Mouse (Mus musculus) splenic B cell, adult 2 months (primary cell): Measurements from ENCODE around the gene Eng.

Experiments
- DNase-seq: peaks from one replicate; pipeline ENCODE4 v3.0.0-alpha.2; 2011; ENCODE audit warnings: low read depth, low spot score
- H3K27me3 ChIP-seq: 2 replicates; pipeline ENCODE4 v1.6.1; 2012; ENCODE audit warnings: mild to moderate bottlenecking, low read length, moderate library complexity, mixed read lengths; ENCODE audit not compliant: control insufficient read depth, poor library complexity, insufficient read depth, severe bottlenecking
- H3K36me3 ChIP-seq: 2 replicates; pipeline ENCODE4 v1.6.1; 2012; ENCODE audit warnings: mild to moderate bottlenecking, low read length, moderate library complexity, mixed read lengths; ENCODE audit not compliant: control insufficient read depth, poor library complexity, insufficient read depth, severe bottlenecking

The Eng gene

DNA sequence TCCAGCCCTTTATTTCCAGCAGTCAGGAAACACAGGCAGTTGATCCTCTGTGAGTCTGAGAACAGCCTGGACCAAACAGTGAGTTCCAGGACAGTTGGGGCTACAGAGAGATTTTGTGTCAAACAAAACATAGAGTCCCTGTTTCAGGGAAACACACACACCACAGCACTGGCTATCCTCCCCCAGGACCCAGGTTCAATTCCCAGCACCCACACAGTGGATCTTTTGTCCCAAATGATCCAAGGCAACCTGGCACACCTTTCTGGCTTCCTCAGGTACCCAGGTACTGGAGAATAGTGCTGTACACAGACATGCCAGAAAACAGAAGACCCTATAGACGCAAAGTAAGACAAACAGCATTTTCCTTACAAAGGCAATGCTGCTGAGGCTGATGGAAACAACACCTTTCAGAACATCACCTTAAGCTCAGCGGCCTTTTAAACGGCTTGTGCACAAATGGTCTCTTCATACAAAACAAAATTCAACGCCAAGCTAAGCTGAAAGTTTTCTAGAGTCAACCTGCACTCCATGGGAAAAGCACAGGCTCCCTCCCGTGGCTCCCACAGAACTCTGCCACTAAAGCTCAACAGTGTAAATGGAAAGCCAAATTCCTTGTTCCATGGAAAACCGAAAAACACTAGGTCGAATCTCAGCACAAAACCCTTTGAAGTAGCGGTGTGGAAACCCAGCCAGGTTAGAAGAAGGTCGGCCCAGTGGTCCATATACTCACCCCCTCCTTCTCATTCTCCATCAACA is 65.1 kb downstream of the Eng start:
- Histone ChIP-seq H3K27me3 (no peaks in the 10 kb centered on the region), H3K36me3 (peaks cover 13% of the 10 kb centered on the region)
- no peak for DNase-seq

- peaks cover 13% of the 10 kb centered on the region for H3K36me3 ChIP-seq
- peak; percentile 70 for DNase-seq
- H3K27me3 ChIP-seq, result no peaks in the 10 kb centered on the region
These were observed 65.7 kb downstream of the Eng start for GRCm38 (mm10) chr2:32712108-32712551.

- Histone ChIP-seq H3K27me3 (no peaks in the 10 kb centered on the region), H3K36me3 (peaks cover 13% of the 10 kb centered on the region)
- DNase-seq, result peak; percentile 95
These were observed 66.2 kb downstream of the Eng start for GRCm38 (mm10) chr2:32712586-32712933.

GRCm38 (mm10) chr2:32712934-32713817 is 66.8 kb downstream of the Eng start, which contains the start of gene Cdk9:
Cdk9 (minus strand) TSS chr2:32713076.
- Histone ChIP-seq H3K27me3 (no peaks in the 10 kb centered on the region), H3K36me3 (peaks cover 13% of the 10 kb centered on the region)
- peak; percentile 94 for DNase-seq

DNA sequence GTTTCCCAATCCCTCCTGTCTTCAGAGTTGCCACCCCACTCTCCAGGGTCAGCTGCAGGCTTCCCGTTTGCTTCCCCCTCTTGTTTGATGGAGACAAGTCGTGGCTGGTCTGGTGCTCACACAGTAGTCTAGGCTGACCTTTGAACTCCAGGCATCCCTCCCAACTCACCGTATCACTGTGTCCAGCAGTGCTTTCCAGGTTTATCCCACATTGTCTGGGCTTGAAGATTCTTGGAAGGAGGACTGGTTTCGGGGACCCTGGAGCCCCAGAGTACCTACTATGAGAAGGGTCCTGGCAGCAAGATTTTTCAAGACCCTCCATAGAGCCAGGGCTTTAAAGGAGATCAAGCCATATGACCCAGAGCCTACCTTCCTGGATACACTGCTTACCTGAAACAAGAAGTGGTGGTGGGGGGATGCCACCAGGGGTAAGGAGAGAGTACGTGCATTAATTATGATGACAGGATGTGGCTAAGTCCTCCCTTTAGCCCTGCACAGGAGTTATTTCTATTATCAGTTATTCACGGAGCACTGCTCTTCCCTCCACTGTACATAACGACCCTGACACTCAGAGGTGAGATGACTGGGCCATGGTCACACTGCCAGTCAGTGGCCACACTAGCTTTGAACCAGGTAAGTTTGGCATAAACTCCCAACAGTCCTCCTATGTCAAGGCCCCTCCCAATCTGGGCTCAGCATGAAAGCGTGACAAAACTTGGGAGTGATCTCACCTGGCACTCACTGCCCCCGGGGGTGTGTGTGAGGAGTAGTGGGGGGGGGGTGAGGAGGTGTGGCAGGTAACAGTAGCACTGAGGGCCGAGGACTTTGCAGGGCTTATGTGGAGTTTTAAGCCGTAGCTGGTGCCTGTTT is 68.0 kb downstream of the Eng start:
- no peaks in the 10 kb centered on the region for H3K27me3 ChIP-seq
- peak; percentile 65 for DNase-seq
- peaks cover 9% of the 10 kb centered on the region for H3K36me3 ChIP-seq

- H3K36me3 ChIP-seq, result peaks cover 2% of the 10 kb centered on the region; the same call in 1 of the 2 replicates
- peak; percentile 88 for DNase-seq
- H3K27me3 ChIP-seq, result no peaks in the 10 kb centered on the region
These were observed 68.6 kb downstream of the Eng start for GRCm38 (mm10) chr2:32714987-32715425.

- H3K36me3 ChIP-seq, result no peaks in the 10 kb centered on the region
- H3K27me3 ChIP-seq, result no peaks in the 10 kb centered on the region
- DNase-seq, result no peak
These were observed 72.4 kb downstream of the Eng start for GRCm38 (mm10) chr2:32718761-32719160.

DNA sequence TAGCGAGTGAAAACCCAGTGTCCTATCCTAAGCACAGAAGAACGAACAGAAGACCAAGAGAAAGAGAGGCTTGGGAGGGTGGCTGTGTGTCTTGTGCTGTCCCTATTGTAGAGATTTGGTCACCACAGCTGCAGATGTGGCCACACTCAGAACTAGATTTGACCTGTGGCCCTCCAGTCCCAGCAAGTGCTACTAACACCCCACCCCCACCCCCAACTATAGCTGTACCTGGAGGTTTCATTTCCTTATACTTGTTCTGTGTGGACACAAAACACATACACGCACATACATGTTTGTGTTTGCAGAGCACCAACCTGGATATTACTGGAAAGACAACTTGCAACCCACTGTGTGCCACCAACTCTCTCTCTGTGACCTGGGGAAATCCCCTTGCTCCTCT is 73.7 kb downstream of the Eng start:
- no peaks in the 10 kb centered on the region for H3K27me3 ChIP-seq
- H3K36me3 ChIP-seq, result peaks cover 2% of the 10 kb centered on the region
- peak; percentile 49 for DNase-seq

DNA sequence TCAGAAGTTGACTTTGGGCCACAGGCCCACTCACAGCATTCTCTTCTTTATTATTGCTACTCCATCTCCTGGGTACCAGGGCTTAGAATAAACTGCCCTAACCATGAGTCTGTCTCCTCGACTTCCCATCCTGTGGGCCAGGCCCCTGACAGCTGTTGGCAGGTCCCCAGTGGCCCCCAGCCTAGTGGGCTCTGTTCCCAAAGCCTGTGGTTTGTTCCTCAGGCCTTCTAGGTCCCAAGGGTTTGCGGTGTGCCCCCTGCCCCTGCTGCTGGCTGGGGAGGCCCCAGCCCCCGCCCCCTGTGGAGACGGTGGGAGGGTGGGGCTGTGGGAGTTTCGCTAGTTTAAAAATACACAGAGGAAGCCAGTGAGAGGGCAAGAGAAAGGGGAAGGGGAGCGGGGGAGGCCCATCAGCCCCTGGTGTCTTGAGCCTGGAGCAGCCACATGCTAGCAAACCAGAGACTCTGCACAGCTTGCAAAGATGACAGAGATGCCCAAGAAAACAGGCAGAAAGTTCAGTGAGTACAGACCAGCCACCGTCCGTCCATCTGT is 74.4 kb downstream of the Eng start, which contains the start of gene Sh2d3c:
TSS of gene Sh2d3c (plus strand) at position 375 of the 549 bp plus-strand sequence.
- Histone ChIP-seq H3K36me3 (peaks cover 4% of the 10 kb centered on the region), H3K27me3 (no peaks in the 10 kb centered on the region)
- DNase-seq, result peak; percentile 41

GRCm38 (mm10) chr2:32722046-32722445 is 75.7 kb downstream of the Eng start:
- H3K27me3 ChIP-seq, result no peaks in the 10 kb centered on the region
- DNase-seq, result peak; percentile 37

DNA sequence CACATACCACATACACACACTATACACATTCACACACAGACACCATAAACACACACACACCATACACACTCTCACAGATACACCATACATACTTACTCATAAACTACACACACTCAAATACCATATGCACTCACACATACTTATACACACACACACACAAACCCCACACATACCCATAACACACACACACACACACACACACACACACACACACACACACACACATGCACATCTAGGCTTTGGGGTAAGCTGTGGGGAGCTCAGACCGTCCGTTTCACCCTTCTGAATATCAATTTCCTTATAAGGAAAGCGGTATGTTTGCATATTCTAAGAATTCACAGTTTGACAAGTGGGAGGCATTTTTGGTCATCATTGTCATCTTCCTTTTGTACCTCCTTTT is 76.2 kb downstream of the Eng start:
- Histone ChIP-seq H3K36me3 (peaks cover 7% of the 10 kb centered on the region), H3K27me3 (no peaks in the 10 kb centered on the region)
- peak; percentile 33 for DNase-seq

More at GRCm38 (mm10) chr2:32722046-32722445, 75.7 kb downstream of the Eng start:
- peaks cover 7% of the 10 kb centered on the region for H3K36me3 ChIP-seq

GRCm38 (mm10) chr2:32724149-32724548 is 77.8 kb downstream of the Eng start:
- DNase-seq, result no peak

DNA sequence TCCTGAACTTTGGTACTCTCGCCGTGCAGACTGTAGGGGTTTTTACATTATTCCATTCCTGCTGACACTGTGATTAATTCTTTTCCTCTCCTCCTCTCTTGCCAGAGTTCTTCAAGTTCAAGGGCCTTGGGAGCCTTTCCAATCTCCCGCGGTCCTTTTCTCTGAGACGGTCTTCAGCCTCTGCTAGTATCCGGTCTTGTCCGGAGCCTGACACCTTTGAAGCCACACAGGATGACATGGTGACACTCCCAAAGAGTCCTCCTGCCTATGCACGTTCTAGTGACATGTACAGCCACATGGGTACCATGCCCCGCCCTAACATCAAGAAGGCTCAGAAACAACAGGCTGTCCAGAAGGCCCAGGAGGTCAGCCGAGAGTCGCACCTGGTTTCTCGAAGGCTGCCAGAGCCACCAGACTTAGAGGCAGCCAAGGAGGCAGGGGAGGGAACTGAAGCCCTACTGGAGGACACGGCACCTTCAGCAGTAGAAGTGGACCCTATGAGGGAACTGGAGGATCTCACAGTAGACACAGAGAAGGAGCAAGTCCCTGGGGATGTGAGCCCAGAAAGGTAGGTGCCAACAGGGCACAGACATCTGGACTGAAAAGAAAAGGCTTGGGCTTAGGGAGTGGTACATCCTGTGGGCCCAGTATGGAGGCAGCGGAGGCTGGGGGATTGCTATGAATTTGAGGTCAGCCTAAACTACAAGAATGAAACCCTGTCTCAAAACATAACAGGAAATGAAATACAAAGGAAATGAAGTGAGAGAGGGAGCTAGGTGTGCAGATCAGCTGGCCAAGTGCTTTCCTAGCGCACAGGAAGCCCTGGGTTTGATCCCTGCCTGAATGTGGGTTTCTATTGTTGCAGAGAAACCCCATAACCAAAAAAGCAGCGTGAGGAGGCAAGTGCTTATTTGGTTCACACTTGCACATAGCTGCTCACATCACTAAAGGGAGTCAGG is 78.7 kb downstream of the Eng start:
- H3K27me3 ChIP-seq, result no peaks in the 10 kb centered on the region

More at GRCm38 (mm10) chr2:32724149-32724548, 77.8 kb downstream of the Eng start:
- no peaks in the 10 kb centered on the region for H3K27me3 ChIP-seq
- H3K36me3 ChIP-seq, result peaks cover 7% of the 10 kb centered on the region

More for the DNA sequence above, 78.7 kb downstream of the Eng start:
- H3K36me3 ChIP-seq, result peaks cover 11% of the 10 kb centered on the region
- no peak for DNase-seq
